Mouse (Mus musculus) cerebellum, adult 11-12 months (tissue): Measurements from ENCODE around the gene Rbmxl1.

Experiments
- DNase-seq: peaks from one replicate; pipeline ENCODE4 v3.0.0; 2022

The Rbmxl1 gene

DNA sequence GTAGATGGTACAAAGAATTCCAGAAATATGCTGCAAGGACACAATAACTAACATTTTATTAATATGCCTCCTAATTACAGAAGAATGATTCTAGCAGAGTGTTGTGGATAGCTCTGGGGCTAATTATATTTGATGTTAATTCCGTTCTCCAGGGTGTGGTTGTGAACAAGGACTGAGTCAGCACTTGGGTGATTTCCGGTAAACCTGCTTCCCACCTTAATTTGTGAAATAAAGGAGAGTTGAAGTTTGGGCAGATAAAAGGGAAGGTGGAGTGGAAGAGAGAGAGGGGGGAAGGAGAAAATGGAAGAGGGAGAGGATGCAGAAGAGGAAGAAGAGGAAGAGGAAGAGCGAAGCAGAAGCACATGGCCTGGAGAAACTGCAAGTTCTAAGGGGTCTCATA, 19.0 kb downstream of the Rbmxl1 start:
- no peak for DNase-seq

GRCm38 (mm10) chr8:78477051-78477829, 31.5 kb downstream of the Rbmxl1 start:
- no peak for DNase-seq

DNA sequence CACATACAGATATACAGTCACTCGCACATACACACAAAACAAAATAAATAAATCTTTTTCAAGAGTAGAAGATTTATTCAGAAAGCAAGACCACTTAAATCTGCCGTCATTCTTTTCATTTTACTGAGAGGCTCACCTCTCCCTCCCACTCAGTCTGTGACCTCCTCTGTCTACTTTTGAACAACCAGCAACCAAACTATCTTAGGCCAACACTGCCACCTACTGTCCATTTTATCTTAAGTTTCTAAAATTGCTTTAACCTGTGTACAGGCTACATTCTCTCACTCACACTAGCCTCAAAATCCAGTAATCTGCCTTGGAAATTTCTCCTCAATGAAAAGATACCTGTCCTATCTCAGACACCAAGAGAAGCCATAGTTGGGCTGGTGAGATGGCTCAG, 40.8 kb downstream of the Rbmxl1 start:
- no peak for DNase-seq

- DNase-seq: no peak
Observed at GRCm38 (mm10) chr8:78463941-78464340, 44.8 kb downstream of the Rbmxl1 start.

DNA sequence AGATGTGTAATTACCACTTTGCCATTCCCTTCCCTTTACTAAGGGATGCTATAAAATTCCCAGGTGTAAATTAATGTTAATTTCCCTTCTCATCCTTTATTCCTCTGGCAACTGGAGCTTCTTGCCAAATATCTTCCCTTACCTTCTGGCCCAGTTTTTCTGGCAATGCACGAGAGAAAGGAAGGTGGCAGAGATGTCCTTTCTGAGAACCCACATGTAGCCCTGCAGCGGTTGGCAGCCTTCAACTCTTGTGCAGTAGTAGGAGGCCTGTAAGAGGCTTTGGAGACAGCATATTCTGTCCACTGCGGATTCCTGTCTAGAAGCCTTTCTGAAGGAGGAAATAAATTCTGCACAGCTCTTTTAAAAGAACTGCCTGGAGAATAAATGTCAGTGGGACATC, 52.3 kb downstream of the Rbmxl1 start:
- DNase-seq: no peak
